Mouse (Mus musculus): ENCODE results near the gene Gfral. TPM values are rescaled to one million over a fixed set of nuclear protein-coding genes. Genes with fewer than 3 reads are reported as not detected.

Gene Gfral
- not detected in 4 replicates for total RNA-seq (2023)

DNA sequence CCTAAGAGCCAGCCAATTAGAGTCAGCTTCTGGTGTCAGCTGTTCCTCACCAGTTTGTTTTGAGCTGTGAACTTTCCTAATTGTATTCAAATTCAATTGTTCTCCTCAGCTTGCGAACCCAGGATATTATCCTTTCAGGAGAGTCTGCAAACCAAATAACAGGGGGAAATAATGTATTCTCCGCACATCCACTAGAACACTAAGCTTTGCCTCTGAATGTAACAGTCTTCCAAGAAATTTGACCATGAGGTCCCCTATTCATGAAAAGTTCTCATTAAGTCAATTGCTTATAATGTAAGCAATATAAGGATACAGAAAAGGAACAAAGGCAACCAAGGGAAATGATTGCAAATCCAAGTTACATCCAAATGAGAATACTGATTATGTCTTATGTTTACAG is at the start of gene Gfral:
Gfral (minus strand) TSS at position 101 of the 400 bp plus-strand sequence.

Other genes with a start within 250 kb of the Gfral start
- 0.21 to 1.2 TPM (median 0.32 TPM) in 4 replicates for gene Hmgcll1, start 198.8 kb downstream of the Gfral start, total RNA-seq (2023)
- 2.6 to 4.7 TPM (median 3.9 TPM) in 4 replicates for gene Hcrtr2, start 110.2 kb upstream of the Gfral start, total RNA-seq (2023)